Mouse (Mus musculus) cerebellum, postnatal 36 days (tissue): Measurements from ENCODE around the gene Upk1b.
"Not testable (repeated sequence)": the region's sequence is repeated elsewhere in the genome, so short reads cannot be mapped to it uniquely, and the experiment has no call there.

ENCODE experiments used
- DNase-seq, 2 experiments: peaks; one replicate each; pipeline ENCODE4 v3.0.0; 2021 to 2022; ENCODE audit warnings: mixed read lengths in 2 of 2

Gene Upk1b

DNA sequence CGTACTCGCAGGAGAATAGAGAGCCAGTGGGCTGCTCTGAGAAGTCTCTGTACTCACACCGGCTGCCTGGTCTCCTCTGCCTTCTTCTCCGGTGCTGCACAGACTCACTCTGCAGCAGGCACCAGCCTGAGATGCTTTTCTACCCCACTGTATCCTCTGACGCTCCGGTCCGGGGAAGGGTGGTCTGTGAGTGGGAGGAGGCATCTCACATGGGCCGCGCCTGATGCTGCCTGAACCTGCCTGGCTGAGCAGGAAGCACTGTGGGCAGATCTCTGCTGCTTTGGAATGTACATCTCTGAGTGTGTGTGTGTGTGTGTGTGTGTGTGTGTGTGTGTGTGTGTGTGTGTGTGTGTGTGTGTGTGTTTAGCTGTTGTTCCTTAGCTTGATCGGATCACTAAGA lies at the start of gene Upk1b:
Gene Upk1b (minus strand): TSS at position 238 of the 400 bp plus-strand sequence.
- DNase-seq, result no peak

DNA sequence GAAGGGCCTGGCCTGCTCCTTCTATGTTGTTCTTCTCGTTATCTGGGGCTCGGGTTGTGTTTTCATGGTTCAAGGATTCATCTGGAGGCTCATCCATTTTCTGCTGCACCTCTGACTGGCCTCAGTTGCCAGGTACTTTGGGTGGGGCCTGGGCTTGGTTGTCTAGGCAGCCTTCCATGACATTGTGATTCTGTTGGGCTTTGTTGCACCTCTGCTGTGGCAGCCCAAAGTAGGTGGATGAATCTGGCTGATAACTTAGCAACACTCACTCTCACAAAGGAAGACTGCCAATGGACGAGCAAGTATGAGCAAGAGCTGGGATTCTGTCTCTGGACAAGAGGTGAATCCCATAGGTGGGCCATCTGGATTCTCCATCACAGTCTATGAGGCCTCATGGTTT lies 28.5 kb upstream of the Upk1b start, which contains the start of gene 4930435E12Rik:
Gene 4930435E12Rik (minus strand): TSS at position 101 of the 400 bp plus-strand sequence.
- no peak for DNase-seq

- peak; percentile 31 to 34 for DNase-seq
Observed at GRCm38 (mm10) chr16:38812521-38812920, 12.4 kb upstream of the Upk1b start.

- DNase-seq, result no peak
Observed at GRCm38 (mm10) chr16:38810196-38810595, 10.1 kb upstream of the Upk1b start.

DNA sequence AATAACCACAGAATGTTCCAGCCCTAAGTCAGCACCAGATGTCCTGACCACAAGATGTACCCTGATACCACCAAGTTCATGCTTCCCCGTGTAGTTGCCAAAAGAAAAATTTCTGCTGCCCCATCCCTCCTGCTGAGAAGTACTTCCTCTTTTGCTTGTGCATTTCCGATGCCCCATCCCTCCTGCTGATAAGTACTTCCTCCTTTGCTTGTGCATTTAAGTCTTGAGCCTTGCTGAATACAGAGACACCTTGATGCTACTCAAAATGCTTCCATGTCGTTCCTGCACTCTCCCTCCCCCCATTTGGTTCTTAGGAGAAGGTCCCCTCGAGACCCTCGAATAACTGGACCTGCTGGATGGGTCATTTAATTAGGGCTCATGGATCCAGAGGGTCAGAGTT lies 7.7 kb upstream of the Upk1b start:
- not testable (repeated sequence) for DNase-seq

DNA sequence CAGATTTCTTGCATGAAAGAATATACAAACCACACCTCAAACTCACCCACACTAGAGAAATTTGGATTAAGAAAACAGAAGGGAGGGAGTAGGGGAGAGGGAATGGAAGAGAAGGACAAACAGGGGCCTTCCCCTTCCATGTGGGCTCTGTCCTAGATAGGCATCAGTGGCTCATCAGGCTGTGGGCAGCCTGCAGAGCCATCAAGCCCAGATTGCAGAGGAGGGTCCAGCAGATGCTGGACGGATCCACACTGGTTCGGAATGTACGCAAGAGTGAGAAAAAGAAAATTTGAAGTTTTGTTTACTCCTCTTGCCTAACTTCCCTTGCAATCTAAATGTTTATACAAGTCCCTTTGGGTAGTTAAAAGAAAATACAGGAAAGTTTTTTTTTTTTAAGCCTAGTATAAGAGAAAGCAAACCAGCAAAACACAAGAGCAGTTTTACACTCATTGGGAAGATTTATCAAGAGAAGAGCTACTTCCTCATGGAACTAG lies 1.1 kb downstream of the Upk1b start:
- no peak for DNase-seq

DNA sequence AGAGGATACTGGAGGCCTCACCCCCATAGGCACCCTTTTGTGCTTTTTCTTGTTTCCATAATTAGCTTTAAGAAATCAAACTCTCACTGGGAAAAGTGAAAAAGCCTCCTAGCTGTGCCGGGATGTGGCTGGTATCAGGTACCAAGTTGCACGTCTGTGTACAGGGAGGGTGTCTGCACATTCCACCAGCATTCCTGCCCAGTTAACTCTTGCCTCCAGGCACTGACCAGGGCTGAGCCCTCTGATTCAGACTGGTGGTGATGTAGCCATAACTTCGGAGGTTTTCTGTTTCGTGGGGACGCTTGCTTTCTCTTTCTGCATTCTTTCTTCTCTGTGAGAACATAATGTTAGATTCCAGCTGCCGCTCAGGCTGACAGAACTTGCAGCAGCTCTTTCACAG lies 7.0 kb downstream of the Upk1b start:
- no peak for DNase-seq

DNA sequence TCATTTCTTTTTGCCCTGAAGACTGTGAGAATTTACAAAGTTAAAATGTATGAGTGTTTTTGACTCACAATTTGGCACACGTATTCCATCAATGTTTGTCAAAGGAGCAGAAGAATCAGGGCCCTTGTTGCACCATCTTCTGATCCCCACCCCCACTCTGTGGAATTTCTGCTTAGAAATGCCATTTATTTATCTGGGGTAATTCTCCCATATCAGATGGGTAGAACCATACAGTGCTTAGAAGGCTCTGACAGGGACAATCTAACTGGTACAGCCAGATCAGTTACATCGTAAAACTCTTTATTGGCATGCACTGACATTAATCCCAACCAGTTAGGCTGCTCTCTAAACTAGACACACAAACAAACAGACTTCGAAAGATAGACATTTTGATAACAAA lies 10.2 kb downstream of the Upk1b start:
- DNase-seq, result no peak

GRCm38 (mm10) chr16:38789016-38789415 lies 11.1 kb downstream of the Upk1b start:
- DNase-seq, result no peak

DNA sequence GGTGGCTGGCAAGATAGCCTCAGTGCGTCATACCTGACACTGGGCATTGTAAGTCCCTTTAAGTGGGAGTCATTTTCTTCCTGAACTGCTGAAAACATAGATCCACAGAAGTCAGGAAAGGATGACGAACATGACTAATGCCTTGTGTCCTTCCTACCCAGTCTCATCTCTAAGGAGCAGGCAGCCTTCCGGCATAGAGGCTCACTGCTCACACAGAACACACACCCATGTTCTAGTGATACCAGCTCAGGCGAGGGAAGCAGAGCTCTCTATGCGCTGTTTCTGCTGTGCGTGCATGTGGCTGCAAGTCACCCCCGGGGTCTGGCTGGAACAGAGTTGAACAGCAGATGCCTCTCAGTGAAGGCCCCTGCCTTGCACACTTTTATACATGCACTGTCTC lies 14.8 kb downstream of the Upk1b start:
- DNase-seq, result no peak

DNA sequence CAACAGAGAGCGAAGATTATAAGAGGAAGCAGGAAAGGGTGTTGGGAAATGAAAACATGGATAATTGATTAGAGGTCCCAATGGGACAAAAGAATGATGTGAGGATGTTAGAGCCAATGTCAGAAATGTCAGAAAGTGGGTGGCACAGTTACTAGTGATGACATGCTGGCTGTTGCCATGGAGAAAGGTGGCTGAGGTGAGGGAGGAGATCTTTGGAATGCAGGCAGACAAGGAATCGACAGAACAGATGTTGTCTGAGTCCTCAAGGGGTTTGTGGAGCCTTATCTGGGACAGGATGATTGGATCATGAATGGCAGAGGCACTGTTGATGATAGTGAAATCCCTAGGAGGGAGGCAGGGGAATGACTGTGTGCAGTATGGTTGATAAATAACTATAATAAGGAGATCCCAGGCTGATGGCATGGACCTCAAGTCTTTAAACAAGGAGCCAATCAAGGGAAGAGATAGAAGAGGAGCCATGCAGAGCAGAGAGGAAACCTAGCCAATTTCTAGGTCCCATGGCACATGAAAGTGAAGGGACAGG lies 17.5 kb downstream of the Upk1b start:
- no peak for DNase-seq

GRCm38 (mm10) chr16:38781946-38782345 lies 18.2 kb downstream of the Upk1b start:
- DNase-seq, result no peak

- no peak for DNase-seq
Observed at GRCm38 (mm10) chr16:38780960-38781572, 19.1 kb downstream of the Upk1b start.

GRCm38 (mm10) chr16:38776342-38776741 lies 23.8 kb downstream of the Upk1b start:
- DNase-seq, result no peak

DNA sequence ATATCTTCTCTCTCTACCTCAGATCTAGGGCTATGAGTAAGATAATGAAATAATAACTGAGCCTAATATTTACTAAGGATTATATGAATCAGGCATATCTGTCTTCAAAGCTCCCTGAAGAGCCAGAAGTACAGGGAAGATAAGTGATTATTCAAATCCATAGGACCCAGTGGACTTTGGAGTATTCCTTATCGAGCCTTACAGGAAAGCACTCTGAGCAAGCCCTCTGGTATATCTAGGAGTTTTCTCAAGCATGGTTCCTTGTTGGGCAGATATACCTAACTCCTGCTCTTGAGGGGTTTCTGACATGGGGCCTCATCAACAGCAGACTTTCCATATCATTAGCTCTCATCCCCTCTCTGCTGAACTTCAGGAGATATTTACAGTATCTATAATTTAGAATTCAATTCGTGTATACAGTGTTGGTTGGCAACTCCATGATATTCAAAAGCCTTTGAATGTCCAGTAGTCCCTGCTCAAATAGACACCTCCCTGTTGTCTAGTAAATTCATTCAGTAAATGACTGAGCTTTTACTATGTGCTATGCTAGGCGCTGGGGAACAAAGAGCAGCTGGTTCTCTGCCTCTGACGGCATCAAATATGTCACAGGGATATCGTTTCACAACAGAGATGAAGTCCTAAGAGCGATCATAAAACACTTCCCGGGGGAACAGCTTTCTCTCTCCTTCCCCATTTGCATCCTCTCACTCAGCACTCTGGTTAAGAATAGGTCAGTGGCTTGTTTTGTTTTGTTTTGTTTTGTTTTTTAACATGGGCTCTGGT lies 25.0 kb downstream of the Upk1b start:
- DNase-seq, result no peak

DNA sequence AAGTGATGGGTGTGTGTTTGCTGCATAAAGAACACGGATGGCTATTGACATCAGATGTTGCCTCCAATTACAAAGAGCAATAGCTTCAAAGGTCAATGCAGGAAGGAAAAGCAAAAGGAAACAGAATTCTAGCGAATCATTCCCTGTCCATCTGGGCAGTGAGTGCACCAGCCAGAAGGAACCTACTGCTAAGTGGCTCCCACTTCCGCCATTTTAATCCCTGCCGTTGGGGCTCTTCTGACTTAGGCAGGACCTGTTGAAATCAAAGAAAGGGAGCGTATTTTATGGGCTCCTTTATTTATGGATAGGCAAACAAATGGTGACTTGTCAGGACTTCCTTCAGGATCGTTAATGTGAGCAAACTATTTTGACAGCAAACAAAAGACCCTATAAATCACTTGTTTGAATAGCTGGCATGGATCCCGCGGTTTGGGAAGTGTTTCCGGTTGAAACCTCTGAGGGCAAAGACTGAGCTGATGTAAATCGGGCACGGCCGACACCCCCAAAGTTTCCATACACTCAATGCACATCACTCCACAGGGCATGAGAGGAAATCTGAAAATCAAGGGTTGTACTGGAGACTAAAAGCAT lies 27.1 kb downstream of the Upk1b start:
- no peak for DNase-seq

- DNase-seq, result no peak
Observed at GRCm38 (mm10) chr16:38771145-38771544, 29.0 kb downstream of the Upk1b start.

DNA sequence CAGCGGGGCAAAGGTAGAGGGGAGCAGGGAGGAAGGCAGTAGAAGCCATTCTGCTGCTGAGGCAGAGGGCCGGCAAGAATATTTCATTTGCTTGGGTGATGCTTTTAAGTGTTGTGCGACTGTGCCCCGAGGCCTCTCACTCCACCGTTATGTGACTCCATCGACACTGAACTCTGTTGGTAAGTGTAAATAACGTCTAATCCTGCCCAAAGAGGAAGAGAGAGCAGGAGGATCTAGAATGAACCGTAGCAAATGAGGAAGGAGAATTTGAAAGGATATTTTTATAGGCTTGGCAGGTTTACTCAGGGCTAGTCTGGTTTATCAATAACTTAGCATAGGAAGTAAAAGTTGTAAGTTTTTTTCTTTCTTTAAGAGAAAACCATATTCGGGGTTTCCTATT lies 30.6 kb downstream of the Upk1b start:
- no peak for DNase-seq

- DNase-seq, result no peak
Observed at GRCm38 (mm10) chr16:38768386-38768785, 31.7 kb downstream of the Upk1b start.

- no peak for DNase-seq
Observed at GRCm38 (mm10) chr16:38767761-38768160, 32.4 kb downstream of the Upk1b start.

GRCm38 (mm10) chr16:38766671-38767070 lies 33.5 kb downstream of the Upk1b start:
- no peak for DNase-seq

- no peak for DNase-seq
Observed at GRCm38 (mm10) chr16:38763508-38763907, 36.6 kb downstream of the Upk1b start.

DNA sequence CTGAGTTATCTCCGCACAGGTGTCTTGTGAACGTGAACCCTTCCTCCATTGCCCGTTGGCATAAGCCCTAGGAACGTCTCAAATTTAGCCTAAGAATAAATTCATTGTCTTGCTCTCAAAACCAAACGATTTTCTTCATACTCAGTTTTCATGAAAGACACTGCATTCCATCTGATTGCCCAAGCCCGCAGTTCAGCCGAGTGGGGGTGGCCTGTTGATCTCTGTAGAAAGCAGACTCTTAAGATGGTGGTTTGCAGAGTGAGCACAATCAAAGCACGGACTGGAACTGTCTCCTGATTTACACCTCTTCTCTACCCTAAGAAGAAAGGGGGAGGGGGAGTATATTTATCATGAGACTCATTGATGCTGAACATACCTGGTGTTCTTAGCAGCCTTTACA lies 37.7 kb downstream of the Upk1b start:
- DNase-seq, result no peak

- no peak for DNase-seq
Observed at GRCm38 (mm10) chr16:38761972-38762371, 38.2 kb downstream of the Upk1b start.
